Mouse (Mus musculus): Measurements from ENCODE around the gene Pole4. TPM values are rescaled to one million over a fixed set of nuclear protein-coding genes. Genes with fewer than 3 reads are reported as not detected.
A peak's percentile ranks its signal among the peaks of the same experiment; 100 is the strongest.
"Not testable (repeated sequence)": the region's sequence is repeated elsewhere in the genome, so short reads cannot be mapped to it uniquely, and the experiment has no call there.

Pole4 gene
- total RNA-seq, 1 experiment from 2014 or later: 34.2 TPM

DNA sequence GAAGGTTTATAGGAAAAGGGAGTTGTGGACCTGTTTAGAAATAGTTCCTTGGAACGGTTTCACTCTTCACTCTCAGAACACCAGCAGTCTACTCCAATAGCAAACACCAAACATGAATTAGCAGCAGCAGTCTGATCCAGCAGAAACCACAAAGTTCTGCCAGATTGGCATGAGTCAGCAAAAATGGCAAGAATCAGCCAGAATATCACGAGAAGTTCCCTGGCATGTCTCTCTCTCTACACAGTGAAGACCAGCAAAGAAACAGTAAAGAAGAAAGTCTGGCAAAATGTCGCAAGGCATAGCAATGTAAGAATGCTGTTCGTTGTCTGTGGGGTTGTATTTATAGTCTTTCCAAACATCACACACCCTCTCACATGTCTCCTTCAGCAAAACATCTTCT lies 11.0 kb upstream of the Pole4 start:
- ATAC-seq (ENCODE audit: extremely low read depth, insufficient number of reproducible peaks, low FRiP score, poor library complexity, severe bottlenecking): no peak

DNA sequence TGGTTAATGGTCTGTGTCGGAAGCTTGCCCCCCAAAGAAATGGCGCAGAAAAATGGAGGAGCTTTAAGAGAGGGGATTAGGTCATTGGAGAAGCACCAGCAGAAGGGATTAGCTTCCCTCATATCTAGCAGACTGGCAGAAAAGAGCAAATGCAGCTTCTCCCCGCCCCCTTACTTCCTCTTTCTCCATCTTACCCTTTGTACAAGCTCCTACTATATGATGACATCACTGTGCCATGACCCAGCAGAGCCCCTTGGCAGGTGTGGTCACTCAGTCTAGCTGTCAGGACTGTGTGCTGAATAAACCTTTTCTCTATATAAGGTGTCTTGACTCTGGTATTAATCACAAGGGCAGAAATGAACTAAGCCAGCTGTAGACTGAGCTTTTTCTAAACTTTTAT lies 10.5 kb upstream of the Pole4 start:
- 0 out of 2 replicates have a peak, but pooled peaks have one; percentile 42 for ATAC-seq (ENCODE audit: extremely low read depth, insufficient number of reproducible peaks, low FRiP score, poor library complexity, severe bottlenecking)

DNA sequence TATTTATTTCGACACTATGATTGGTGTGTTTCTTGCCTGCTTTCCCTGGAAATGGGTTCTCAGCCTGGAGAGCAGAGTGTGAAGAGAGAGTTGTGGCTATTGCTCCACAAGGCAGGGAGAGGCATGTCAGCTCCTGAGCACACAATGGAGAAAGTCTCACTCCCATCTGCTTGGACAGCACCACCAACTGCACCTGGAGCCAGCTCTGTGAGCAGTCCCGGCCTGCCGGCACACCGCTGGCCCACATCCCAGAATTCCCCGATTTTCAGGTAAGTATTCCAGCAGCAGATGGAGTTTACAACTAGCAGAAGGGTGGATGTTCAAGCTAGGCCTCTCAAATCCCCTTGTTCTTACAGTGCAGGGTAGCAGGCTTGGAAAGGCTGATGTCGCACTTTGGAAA lies 10.1 kb upstream of the Pole4 start:
- ATAC-seq (ENCODE audit: extremely low read depth, insufficient number of reproducible peaks, low FRiP score, poor library complexity, severe bottlenecking): no peak

DNA sequence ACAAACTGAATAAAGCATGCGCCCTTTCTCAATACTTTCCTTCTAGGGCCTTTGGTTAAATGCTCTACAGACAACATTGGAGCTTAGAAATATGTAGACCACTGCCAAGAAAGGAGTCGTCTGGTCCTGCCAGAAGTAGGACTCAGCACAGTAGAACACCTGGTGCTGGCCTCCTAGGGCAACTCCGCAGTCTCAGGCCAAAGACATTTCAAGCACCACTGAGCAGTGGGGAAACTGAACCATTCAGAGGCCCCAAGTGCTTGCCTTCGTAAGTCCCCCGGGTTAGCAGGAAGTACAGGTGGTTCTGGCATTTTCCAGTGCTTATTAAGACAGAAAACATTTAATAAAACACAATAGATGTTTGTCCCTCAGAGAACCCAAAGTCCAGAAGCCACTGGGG lies 9.7 kb upstream of the Pole4 start:
- no peak for ATAC-seq (ENCODE audit: extremely low read depth, insufficient number of reproducible peaks, low FRiP score, poor library complexity, severe bottlenecking)

DNA sequence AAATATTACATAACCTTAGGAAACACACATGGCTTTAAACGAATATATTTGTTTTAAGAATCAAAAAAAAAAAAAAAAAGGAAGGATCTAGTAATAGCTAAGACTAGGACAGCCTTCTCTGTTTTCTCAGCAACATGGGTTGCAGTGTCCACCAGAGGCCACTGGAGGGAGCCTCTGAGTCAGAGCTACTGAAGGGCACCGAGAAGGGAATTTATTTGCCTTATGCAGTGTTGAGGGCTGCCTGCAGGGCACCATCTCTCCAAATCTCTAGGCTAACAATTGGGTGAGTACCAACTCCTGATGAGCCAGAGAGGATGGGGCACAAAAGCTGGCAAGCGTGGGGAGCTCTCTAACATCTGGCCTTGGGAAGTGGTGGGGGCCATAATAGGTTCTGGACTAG lies 9.1 kb upstream of the Pole4 start:
- ATAC-seq (ENCODE audit: extremely low read depth, insufficient number of reproducible peaks, low FRiP score, poor library complexity, severe bottlenecking): peak; percentile 85

DNA sequence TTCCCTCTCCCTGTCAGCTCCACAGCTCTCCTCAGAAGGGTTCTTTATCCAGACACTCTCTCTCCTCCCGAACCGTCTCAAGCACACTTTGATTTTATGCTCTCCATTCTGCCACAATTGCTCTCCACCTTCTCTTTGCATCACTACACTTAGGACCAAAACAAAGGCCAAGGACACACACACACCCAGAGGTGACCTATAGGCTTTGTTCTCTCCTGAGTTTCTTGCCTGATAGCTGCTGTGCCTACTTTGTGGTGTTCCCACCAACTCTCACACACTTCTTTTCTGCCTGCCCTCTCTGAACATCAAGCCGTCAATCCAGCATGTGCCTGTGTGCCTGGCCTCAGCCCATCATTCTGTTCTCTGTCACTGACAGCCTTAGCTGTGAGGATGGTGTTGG lies 2.6 kb upstream of the Pole4 start:
- ATAC-seq (ENCODE audit: extremely low read depth, insufficient number of reproducible peaks, low FRiP score, poor library complexity, severe bottlenecking): no peak

DNA sequence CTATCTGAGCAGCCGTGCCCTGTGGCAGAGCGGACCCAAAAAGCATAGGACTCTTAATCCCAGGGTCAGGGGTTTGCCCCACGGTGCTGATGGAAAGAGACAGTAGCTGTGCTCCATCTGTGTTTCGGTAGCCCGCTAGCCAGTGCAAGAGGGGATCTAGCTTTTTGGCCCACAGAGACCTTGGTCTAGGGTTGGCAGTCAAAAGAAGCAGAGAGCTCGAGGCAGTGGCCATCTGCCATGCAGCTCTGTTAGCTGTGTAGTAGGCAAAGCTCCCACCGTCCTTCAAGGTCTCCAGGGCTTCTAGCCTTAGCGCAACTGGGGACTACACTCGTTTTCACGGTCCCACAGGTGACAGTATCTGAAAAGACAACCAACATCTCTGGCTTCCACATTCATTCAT lies 2.1 kb upstream of the Pole4 start:
- ATAC-seq (ENCODE audit: extremely low read depth, insufficient number of reproducible peaks, low FRiP score, poor library complexity, severe bottlenecking): no peak

DNA sequence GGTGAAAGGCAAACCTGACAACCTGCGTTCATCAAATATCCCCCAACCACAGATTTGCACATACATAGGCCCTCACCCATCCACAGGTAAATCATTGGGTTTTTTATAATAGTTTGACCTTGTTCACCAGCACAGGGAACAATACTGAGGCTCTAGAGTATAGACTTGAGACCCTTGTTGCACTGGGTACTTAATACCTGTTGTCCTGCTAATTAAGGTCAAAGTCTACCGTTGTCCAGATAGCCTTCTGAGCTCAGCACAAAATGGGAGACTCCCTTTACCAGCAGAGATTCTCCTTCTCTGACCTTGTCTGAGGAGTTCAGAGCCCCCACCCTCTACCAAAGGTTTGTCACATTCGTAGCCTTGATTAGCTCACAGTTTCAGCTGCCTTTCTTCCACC lies 1.5 kb downstream of the Pole4 start:
- no peak for ATAC-seq (ENCODE audit: extremely low read depth, insufficient number of reproducible peaks, low FRiP score, poor library complexity, severe bottlenecking)

DNA sequence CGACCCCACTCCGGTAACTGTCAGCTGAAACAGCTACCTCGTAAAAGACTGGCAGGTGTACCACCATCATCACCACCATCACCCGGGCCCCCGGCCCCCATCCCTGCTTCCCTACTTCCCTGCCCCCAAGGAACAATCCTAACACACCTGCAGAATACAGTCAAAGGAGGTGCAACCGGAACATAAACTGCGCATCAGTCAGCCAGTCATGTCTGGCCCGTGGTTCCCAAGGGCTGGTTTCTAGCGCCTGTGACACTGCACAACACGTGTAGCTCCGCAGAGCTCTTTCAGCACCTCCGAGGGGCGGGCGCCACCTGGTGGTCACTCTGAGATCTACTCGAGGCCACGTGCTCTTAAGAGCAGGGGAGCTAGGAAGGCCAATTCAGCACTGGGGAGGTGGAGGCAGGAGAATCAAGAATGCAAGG lies 2.6 kb downstream of the Pole4 start:
- ATAC-seq (ENCODE audit: extremely low read depth, insufficient number of reproducible peaks, low FRiP score, poor library complexity, severe bottlenecking): peak; percentile 82

DNA sequence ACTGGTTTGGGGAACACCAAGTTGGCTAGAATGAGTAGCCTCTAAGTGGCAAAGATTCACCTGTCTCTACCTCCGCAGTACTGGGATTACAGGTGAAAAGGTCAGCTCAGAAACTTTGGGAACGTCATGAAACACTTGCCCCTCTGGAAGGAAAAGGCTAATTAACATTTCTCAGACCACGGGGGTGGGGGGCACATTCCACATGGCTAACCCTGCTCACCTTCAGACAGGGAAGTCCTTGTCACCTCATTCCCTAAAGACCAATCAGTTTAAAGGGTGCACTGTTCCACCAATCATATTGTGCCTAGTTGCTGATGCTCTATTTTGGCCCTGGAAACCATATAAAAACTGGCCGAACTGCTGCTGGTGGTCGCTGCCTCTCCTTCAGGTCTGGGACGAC lies 3.9 kb downstream of the Pole4 start:
- no peak for ATAC-seq (ENCODE audit: extremely low read depth, insufficient number of reproducible peaks, low FRiP score, poor library complexity, severe bottlenecking)

DNA sequence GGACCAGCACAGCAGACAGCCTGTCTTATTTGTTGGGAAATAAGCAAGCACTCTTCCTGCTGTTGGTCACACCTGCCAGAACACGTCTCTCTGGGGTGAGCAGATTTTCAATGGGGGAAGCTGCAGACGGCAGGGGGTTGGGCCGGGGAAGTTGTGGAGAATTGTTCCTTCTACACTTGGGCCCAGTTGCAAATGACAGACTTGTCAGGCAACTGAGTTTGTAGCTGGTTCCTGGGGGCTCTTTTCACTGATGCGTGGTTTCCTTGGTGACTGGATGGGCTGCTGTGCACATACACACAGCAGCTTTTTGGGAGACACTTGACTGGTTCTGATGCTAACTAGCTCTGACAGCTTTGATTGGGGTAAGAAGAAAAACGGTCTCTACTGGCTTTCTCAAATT lies 5.3 kb downstream of the Pole4 start:
- ATAC-seq (ENCODE audit: extremely low read depth, insufficient number of reproducible peaks, low FRiP score, poor library complexity, severe bottlenecking): no peak

DNA sequence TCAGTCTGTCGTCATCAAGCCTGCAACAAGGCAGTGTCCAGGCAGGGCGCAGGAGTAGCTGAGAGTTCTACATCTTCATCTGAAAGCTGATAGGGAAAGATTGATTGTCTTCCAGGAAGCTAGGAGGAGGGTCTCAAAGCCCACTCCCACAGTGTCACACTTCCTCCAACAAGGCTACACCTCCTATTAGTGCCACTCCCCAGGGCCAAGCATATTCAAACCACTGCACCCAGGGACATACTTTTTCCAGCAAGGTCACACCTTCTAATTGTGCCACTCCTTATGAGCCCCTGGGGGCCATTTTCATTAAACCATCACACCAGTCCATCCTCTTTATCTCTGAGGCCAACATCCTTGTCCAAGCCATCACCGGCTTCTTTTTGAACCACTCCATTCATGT lies 8.4 kb downstream of the Pole4 start:
- no peak for ATAC-seq (ENCODE audit: extremely low read depth, insufficient number of reproducible peaks, low FRiP score, poor library complexity, severe bottlenecking)

DNA sequence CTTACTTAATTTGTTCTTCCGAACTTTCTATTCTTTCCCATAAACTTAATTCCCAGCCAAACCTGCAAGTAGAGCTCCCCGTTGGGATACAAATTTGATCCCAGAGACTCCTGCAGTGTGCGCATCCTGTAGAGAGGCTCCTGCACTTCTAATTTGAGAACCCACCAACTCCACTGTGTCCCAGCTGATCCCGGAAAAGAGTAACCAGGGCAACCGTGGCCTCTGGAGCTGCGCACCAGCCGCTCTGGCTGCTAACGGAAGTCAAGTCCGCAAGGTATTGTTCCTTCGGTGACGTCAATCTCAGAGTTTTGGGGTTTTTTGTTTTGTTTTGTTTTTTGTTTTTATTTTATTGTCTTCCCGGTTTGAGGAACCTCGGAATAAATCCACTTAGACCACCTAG lies 10.5 kb downstream of the Pole4 start:
- ATAC-seq (ENCODE audit: extremely low read depth, insufficient number of reproducible peaks, low FRiP score, poor library complexity, severe bottlenecking): no peak

DNA sequence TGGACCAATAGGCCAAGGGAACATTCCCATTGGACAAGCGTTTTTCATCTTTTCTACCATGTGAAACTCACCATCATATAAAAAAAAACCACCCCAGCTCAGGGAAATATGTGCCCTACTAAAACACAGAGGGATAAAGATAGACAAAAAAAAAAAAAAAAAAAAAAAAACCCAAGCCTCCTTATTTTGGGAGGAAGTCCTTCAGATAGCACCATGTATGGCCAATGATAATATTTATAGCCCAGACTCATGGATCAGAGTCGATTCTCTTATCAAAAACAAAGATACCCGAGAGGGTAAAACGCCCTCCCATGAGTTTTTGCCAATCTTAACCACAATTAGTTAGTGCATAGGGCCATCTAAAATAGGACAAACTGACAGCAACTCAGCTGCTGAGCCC lies 15.7 kb downstream of the Pole4 start:
- ATAC-seq (ENCODE audit: extremely low read depth, insufficient number of reproducible peaks, low FRiP score, poor library complexity, severe bottlenecking): no peak

DNA sequence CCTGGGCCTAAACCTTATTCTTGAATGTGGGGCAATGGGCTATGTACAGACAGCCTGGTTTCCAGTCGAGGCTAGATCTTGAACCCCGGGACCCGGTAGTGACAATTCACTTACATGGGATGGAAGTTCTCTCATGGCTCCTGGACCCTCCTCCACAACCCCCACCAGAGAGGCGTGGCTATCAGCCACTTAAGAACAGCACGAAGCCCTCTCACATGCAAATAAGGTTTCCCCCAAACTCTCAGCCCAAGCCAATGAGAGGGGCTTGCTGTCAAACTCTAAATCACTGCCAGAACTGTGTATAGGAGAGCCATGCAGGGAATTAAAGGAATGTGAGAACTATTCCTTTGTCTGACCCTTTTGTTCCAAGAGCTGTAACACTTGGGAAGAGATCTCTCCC lies 16.6 kb downstream of the Pole4 start:
- ATAC-seq (ENCODE audit: extremely low read depth, insufficient number of reproducible peaks, low FRiP score, poor library complexity, severe bottlenecking): not testable (repeated sequence)

DNA sequence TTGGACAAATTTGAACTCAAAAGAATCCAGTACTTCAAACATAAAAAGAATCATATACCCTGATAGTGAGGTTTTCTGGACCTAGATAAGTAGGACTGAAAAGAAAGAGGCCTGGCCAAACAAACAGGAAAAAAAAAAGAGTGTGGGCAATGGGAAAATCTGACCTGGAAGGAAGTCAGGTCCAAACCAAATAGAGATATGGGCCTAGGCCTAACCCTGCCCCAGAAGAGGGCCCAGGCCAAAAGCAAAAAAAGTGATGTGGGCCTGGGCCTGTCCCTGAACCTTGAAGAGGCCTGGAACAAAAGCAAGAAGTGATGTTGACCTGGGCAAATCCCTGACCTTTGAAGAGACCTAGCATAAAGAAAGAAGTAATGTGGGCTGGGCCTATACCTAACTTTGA lies 21.0 kb downstream of the Pole4 start:
- ATAC-seq (ENCODE audit: extremely low read depth, insufficient number of reproducible peaks, low FRiP score, poor library complexity, severe bottlenecking): no peak

DNA sequence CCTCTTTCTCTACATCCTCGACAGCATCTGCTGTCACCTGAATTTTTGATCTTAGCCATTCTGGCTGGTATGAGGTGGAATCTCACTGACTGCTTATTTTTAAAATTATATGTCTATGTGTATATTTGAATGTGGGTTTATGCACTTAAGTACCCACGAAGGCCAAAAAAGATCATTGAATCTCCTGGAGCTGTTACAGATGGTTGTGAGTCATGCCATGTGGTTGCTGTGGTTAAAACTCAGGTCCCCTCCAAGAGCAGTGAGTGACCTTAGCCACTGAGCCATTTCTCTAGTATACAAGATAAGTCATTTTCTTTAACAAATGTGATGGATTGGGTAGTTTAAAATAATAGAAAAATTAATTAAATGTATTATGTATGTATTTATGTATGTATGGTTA lies 25.9 kb downstream of the Pole4 start:
- ATAC-seq (ENCODE audit: extremely low read depth, insufficient number of reproducible peaks, low FRiP score, poor library complexity, severe bottlenecking): not testable (repeated sequence)

DNA sequence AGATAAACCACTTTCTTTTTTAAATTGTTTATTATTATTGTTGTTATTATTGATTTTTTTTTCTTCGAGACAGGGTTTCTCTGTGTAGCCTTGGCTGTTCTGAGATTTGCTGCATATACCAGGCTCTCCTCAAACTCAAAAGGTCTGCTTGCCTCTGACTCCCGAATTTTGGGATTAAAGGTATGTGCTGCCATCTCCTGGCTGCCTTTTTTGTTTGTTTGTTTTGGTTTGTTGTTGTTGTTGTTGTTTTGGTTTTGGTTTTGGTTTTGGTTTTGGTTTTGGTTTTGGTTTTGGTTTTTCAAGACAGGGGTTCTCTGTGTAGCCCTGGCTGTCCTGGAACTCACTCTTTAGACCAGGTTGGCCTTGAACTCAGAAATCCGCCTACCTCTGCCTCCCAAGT lies 27.5 kb downstream of the Pole4 start:
- ATAC-seq (ENCODE audit: extremely low read depth, insufficient number of reproducible peaks, low FRiP score, poor library complexity, severe bottlenecking): not testable (repeated sequence)

DNA sequence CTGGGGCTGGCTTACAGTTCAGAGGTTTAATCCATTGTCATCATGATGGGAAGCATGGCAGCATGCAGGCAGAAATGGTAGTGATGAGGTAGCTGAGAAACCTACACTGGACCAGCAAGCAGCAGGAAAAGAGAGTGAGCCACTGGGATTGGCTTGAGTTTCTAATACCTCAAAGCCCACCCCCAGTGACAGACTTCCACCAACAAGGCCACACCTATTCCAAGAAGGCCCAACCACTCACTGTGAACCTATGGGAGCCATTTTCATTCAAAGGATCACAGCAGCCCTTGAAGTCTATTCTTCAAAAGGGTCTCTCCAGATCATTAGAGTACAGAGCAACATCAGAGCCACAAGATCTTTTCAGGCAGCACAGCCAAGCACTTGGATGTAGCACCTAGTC lies 38.7 kb downstream of the Pole4 start:
- no peak for ATAC-seq (ENCODE audit: extremely low read depth, insufficient number of reproducible peaks, low FRiP score, poor library complexity, severe bottlenecking)

DNA sequence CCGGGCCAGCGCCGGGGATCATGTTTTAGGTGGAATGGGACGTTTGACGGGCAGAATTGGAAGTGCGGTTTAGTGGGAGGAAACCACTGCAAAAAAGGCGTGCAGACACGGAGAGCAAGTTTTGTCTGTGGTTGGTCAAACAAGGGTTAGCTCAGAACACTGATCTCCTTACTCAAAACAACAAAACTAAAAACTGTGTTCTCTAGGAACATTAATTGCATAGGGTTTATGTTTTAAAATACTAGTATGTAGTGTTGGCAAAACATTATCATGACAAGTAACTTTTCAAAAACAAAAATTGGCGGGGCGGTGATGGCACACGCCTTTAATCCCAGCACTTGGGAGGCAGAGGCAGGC lies 52.0 kb downstream of the Pole4 start:
- no peak for ATAC-seq (ENCODE audit: extremely low read depth, insufficient number of reproducible peaks, low FRiP score, poor library complexity, severe bottlenecking)

DNA sequence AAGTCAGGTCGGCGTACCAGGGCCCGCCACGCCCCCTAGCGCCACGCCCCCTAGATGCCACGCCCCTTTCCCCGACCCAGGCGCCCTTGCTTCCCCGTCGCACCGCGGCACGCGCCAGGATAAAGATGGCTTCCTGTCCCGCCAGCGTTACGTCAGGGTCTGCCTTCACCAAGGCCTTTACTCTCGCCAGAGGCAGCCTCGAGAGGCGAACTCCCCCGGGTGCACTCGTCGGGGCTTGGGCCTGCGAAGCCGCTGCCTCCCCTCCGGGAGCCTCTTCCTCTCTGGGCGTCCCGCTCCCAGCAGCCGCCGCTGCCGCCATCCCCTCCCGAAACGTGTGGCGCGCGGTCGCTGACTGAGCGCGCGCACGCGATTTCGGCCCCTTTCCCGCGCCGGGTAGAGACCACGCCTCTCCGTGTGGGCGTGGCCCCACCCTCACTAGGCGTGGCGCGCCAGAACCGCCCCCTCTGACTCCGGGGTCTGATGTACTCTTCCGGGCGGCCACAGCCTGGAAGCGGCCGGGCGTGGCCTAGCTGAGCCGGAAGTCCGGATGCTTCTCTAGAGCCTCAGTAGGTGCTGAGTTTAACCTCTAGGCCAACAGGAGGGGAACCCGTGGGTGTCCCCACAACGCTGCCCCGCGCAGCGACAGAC lies 52.5 kb downstream of the Pole4 start:
- ATAC-seq (ENCODE audit: extremely low read depth, insufficient number of reproducible peaks, low FRiP score, poor library complexity, severe bottlenecking): peak; percentile 95

All from neutrophil, adult 5-6 weeks (primary cell).